In genomic region chr10:5096996-5097753, GRCm38 (mm10) we compare ENCODE assay signal across 12 mouse cellular contexts. TPM values are rescaled to one million over a fixed set of nuclear protein-coding genes. Genes with fewer than 3 reads are reported as not detected.
A peak's percentile ranks its signal among the peaks of the same experiment; 100 is the strongest.
DNase-seq lines count a peak whose midpoint lies in the region; ATAC-seq and TF ChIP-seq lines count a peak whose summit lies in the region.
"Had no signal": no experiment of that assay in that cellular context is flagged by ENCODE, and none has a peak within 500 bp of the region (broad histone marks: within the 10 kb centered on the region; RNA-seq: fewer than 3 reads in every experiment).

No protein-coding gene starts in this region.

- no peak for DNase-seq in kidney, adult 2 months
- peak; percentile 47 for DNase-seq in brain, embryonic 14.5 days (ENCODE audit: low read depth)
- peak; percentile 42 to 56 for DNase-seq in frontal cortex, postnatal 36 days (ENCODE audit: low spot score in 2 of 2)
- peak; percentile 41 to 49 for DNase-seq in left cerebral cortex, adult 18-20 months (ENCODE audit: low spot score in 2 of 2)
- no peak for DNase-seq in natural killer cell, adult 2 months (ENCODE audit: low spot score in 2 of 2)
- no peak for DNase-seq in thymus, adult 2 months
- no peak for DNase-seq in thymus, postnatal 36 days
- DNase-seq: liver, embryonic 13.5 days had no signal

- no peaks in the 10 kb centered on the region for H3K9me3 ChIP-seq in kidney, embryonic 16.5 days (ENCODE audit: low read length)
- H3K9me3 ChIP-seq: liver, embryonic 13.5 days; neural tube, embryonic 15.5 days had no signal

- no peak for TF ChIP-seq CTCF in kidney, adult 2 months (conservative IDR thresholded peaks at IDR 0.05; ENCODE audit: insufficient read depth, insufficient read length, low read depth, low read length)
- no peak for TF ChIP-seq CTCF in brain, embryonic 14.5 days (IDR thresholded peaks at IDR 0.05; ENCODE audit: borderline replicate concordance, extremely low read depth, insufficient read depth, insufficient read length)
- TF ChIP-seq CTCF in thymus, adult 2 months (IDR thresholded peaks at IDR 0.05; ENCODE audit: borderline replicate concordance, control insufficient read depth, extremely low read depth, insufficient read depth, low read length, poor library complexity): no peak

- no peak overlapping the region for H3K4me3 ChIP-seq in kidney, embryonic 16.5 days (ENCODE audit: low read length)
- no peak overlapping the region for H3K4me3 ChIP-seq in kidney, adult 2 months (ENCODE audit: insufficient read depth, low read depth, low read length)
- H3K4me3 ChIP-seq in thymus, adult 2 months (ENCODE audit: control insufficient read depth, insufficient read depth, low read length): no peak overlapping the region
- H3K4me3 ChIP-seq: liver, embryonic 13.5 days; neural tube, embryonic 15.5 days had no signal

- no peak for TF ChIP-seq POLR2A in kidney, adult 2 months (IDR thresholded peaks at IDR 0.05; ENCODE audit: low read depth, low read length)
- TF ChIP-seq POLR2A in brain, embryonic 14.5 days (IDR thresholded peaks at IDR 0.05; ENCODE audit: borderline replicate concordance, extremely low read depth, insufficient read depth, insufficient read length, poor library complexity, severe bottlenecking): no peak
- TF ChIP-seq POLR2A in thymus, adult 2 months (IDR thresholded peaks at IDR 0.05; ENCODE audit: control insufficient read depth, extremely low read depth, insufficient read depth, low read length, poor library complexity): no peak

- ATAC-seq in kidney, embryonic 16.5 days (ENCODE audit: low FRiP score, low TSS enrichment): peak; percentile 59; the same call in 1 of the 2 replicates
- ATAC-seq: Patski had no signal

- no peak overlapping the region for H3K4me2 ChIP-seq in kidney, embryonic 16.5 days (replicated peaks; ENCODE audit: low read depth, low read length)
- H3K4me2 ChIP-seq: liver, embryonic 13.5 days; neural tube, embryonic 15.5 days had no signal

- H3K27me3 ChIP-seq in kidney, embryonic 16.5 days (ENCODE audit: insufficient read depth, low read length): no peaks in the 10 kb centered on the region
- no peaks in the 10 kb centered on the region for H3K27me3 ChIP-seq in kidney, adult 2 months (replicated peaks; ENCODE audit: control insufficient read depth, insufficient read depth, low read length)
- no peaks in the 10 kb centered on the region for H3K27me3 ChIP-seq in thymus, adult 2 months (ENCODE audit: control insufficient read depth, insufficient read depth, low read length)
- H3K27me3 ChIP-seq: liver, embryonic 13.5 days; neural tube, embryonic 15.5 days; Patski had no signal

- H3K4me1 ChIP-seq in kidney, embryonic 16.5 days (ENCODE audit: insufficient read depth, low read length): no peaks in the 10 kb centered on the region; the same call in 1 of the 2 replicates
- H3K4me1 ChIP-seq in kidney, adult 2 months (ENCODE audit: control insufficient read depth, insufficient read depth, low read length): no peaks in the 10 kb centered on the region
- no peaks in the 10 kb centered on the region for H3K4me1 ChIP-seq in thymus, adult 2 months (replicated peaks; ENCODE audit: control insufficient read depth, insufficient read depth, low read length)
- H3K4me1 ChIP-seq: liver, embryonic 13.5 days; neural tube, embryonic 15.5 days had no signal

- no peak overlapping the region for H3K9ac ChIP-seq in kidney, embryonic 16.5 days (replicated peaks; ENCODE audit: low read length)
- H3K9ac ChIP-seq: liver, embryonic 13.5 days; neural tube, embryonic 15.5 days had no signal

- no peaks in the 10 kb centered on the region for H3K36me3 ChIP-seq in kidney, embryonic 16.5 days (ENCODE audit: insufficient read depth, low read length)
- no peaks in the 10 kb centered on the region for H3K36me3 ChIP-seq in kidney, adult 2 months (ENCODE audit: control insufficient read depth, insufficient read depth, low read length)
- peaks cover 39% of the 10 kb centered on the region for H3K36me3 ChIP-seq in thymus, adult 2 months (ENCODE audit: control insufficient read depth, insufficient read depth, low read length)

- no peak overlapping the region for H3K27ac ChIP-seq in kidney, embryonic 16.5 days (ENCODE audit: low read length)
- no peak overlapping the region for H3K27ac ChIP-seq in kidney, adult 2 months (ENCODE audit: insufficient read depth, low read depth, low read length)
- no peak overlapping the region for H3K27ac ChIP-seq in thymus, adult 2 months (ENCODE audit: control insufficient read depth, insufficient read depth, low read length)
- H3K27ac ChIP-seq: liver, embryonic 13.5 days; neural tube, embryonic 15.5 days had no signal

- WGBS in kidney, embryonic 16.5 days: 36% methylated on average over 10 of the region's 10 CpGs
- WGBS in kidney, adult 2 months: 61% methylated on average over 10 of the region's 10 CpGs
- WGBS in thymus, adult 2 months: 96% methylated on average over 10 of the region's 10 CpGs

RNA-seq across cellular contexts. Expression of gene Gm10097, which starts 28.2 kb away (rescaled TPM):
- polyA plus RNA-seq in kidney, embryonic 16.5 days (2015; fragmentation: Nextera tagmentation; extraction: Ambion mirVana): 0.15 TPM in 1 of 2 replicates, not detected in the other
- polyA plus RNA-seq in kidney, adult 2 months (2012; rRNA removed): not detected in 2 replicates
- not detected in 2 replicates for polyA plus RNA-seq in brain, embryonic 14.5 days (2012; rRNA removed)
- not detected for total RNA-seq in left cerebral cortex, adult 18-20 months (2021)
- polyA plus RNA-seq in thymus, adult 2 months (2012; rRNA removed): not detected in 2 replicates
- total RNA-seq: hematopoietic stem cell, adult 5-6 weeks had no signal
- polyA plus RNA-seq: liver, embryonic 13.5 days; Patski had no signal

Comparison
In these comparisons a context has a peak if more than half of its experiments do, and no peak if none do; other contexts are left out.
1. DNase-seq: peak in brain, embryonic 14.5 days (single experiment), frontal cortex, postnatal 36 days (2 of 2) and left cerebral cortex, adult 18-20 months (2 of 2); none in kidney, adult 2 months (single experiment), natural killer cell, adult 2 months (0 of 2), thymus, adult 2 months (single experiment) and thymus, postnatal 36 days (0 of 2).